Mouse (Mus musculus): Measurements from ENCODE around the gene Tbr1. TPM values are rescaled to one million over a fixed set of nuclear protein-coding genes. Genes with fewer than 3 reads are reported as not detected.

Gene Tbr1
- total RNA-seq (2023), result 1 to 10 TPM; 1.4 TPM

DNA sequence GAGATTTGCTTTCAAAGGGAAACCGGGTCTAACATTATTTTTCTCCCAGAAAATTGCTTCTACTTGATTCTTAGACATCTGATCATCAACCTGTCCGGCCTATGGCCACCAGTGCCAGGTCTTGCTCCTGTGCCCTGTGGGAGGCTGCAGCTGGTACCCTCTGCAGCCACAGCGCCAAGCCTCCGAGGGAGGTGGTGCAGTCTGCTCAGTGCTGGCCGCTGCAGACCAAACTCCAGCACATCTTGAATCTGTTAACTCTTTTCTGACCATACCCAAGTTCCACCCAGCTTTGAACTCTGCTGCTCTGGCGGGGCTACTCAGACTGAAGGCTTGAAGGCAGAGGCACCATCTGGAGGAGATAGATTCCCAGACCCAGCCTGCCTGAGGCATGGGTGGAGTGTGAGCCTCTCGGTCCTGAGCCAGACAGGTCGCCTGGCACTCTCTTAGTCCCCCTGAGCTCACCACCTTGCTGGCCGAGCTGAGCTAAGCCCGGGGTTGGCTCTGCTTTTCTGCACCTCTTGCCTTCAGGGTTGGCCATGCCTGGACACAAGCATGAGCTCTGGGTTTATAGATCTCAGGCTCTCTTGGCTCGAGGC is at the start of gene Tbr1:
Gene Tbr1 (plus strand): TSS at position 275 of the 596 bp plus-strand sequence.

Other genes with a start within 250 kb of the Tbr1 start
- 100 to 1,000 TPM; 101 to 105 TPM for gene Tank, start 224.3 kb upstream of the Tbr1 start, total RNA-seq (2023)
- 10 to 100 TPM; 64.7 to 73.1 TPM for gene Psmd14, start 91.2 kb upstream of the Tbr1 start, total RNA-seq (2023)
- gene Slc4a10, start 243.5 kb downstream of the Tbr1 start, total RNA-seq (2023), result not detected

All from B cell, adult 67 days (primary cell).